Mouse (Mus musculus): Measurements from ENCODE around the gene Celsr3.

Celsr3 gene

DNA sequence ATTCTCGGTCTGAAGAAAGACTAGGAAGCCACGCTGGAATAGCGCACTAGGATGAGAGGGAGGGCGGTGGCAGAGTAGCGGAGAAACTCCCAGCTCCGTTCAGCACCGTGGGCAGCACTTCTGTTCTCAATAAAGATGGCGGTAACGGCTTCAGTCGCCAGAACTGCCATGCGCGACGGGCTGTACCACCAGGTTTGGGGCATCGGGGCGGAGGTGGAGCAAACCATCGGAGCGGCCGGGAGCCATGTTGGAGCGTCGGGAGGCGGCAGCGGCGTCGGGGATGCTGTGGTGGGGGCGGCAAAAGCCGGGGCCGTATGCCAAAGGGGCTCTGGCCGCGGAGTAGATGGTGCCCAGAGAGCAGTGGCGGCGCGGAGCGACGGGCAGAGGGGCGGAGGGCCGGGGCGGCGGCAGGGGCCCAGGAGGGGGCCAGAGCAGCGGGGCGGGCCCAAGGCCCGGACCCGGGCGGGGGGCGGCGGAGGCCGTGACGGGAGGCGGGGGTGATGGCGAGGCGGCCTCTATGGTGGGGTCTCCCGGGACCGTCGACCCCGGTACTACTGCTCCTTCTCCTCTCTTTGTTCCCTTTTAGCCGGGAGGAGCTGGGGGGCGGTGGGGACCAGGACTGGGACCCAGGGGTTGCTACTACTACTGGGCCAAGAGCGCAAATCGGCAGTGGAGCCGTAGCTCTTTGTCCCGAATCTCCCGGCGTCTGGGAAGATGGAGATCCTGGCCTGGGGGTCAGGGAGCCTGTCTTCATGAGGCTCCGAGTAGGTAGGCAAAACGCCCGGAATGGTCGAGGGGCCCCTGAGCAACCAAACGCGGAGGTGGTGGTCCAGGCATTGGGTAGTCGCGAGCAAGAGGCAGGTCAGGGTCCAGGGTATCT, at the start of gene Celsr3:
Celsr3 (plus strand) TSS at position 501 of the 880 bp plus-strand sequence.
- DNase-seq = peak; percentile 92 to 93

DNA sequence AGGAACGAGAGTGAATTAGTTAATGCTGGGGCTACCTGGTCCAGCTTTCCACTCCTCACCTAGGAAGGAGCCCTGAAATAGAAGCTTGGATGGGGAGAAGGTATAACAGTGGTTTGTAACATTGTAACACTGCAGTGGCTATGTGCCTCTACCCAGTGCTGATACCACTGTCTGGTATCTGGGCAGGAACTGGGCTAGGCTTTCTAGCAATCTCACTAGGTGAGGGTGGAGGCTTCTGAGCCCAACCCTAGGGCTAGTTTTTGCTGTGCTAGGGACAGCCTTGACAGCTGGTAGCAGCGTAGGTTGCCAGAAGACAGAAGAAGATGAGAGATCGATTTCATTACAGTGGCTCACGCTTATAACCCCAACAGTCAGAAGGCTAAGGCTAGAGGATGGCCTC, 49.5 kb upstream of the Celsr3 start:
- DNase-seq = no peak

DNA sequence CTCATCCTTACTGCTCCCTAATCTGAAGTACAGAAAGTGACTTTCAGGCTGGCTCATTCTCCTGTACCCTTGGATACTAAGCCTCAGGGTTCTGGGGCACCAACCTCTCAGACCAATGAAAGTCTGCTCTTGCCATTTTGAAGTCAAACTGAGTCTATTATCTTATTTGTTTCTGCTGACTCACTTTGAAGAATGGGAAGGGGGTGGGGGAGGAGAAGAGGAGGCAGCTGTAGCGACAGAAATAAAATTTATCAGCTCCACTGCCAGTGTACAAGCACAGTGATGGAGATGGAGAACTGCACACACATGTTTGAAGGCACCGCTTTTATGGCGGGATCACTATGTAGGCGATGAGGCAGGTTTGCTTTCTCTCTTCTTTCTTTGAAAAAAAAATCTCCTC, 48.8 kb upstream of the Celsr3 start:
- no peak for DNase-seq

DNA sequence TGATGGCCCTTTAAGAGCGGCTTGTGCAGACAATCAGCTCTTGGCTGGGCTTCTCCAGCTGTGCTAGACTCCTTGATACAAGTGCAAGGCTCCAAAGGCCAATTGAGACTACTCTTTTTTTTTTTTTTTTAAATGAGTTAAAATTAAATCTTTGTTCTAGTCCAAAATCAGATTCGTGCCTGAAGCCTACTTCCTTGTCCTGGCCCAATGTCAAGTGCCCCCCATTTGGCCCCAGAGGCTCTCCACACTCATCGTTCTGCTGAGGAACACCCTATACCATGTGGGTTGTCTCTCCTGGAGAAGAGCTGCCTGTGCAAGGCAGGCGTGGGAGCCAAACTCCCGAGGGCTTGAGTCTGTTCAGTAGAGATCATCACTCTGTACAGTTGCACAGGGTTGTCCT, 45.2 kb upstream of the Celsr3 start:
- DNase-seq = no peak

DNA sequence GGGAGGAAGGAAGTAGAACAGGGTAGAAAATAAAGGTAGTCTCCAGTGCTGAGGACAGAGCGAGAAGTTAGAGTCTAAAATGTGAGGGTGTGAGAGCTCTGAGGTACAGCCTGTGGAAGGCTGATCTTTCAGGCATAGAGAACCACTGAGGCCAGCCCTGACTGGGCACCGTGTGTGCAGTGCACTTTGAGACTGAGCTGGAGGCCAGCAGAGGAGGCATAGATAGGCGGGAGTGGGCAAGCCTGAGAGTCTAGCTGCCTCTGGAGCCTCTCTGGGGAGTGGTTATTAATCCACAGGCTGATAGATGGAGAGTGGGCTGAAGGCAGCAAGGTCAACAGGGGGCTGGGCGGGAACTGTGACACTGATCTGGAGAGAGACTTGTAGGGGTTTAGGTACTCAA, 44.2 kb upstream of the Celsr3 start:
- no peak for DNase-seq

DNA sequence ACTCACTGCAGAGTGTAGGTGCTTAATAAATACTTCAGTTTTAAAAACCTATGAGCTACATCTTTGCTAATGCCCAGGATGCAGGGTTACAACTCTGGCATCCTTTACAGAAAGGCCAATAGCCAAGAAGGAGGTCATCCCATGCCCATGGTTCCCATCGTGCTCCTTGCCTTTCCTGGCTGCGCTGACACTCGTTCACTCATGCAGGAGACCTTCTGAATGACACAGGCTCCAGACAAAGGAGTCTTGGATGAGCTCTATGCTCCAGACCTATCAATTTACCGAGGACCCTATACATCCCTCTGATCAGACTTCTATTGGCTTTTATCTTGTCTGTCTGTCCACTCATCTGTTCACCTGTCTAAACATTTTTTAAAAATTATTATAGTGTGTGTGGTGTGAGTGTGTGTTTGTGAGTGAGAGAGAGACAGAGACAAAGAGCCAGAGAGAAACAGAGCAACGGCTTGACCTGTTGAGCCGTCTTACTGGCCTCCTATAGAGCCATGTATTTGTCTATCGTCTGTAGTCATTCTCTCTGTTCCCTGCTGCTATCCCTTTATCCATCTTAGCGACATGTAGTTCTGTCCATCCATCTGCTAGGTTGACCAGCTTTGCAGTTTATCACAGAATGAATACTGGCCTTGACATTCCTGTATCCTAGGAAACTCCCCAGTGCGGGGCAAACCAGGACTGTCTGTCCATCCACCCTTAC, 43.1 kb upstream of the Celsr3 start:
- no peak for DNase-seq

DNA sequence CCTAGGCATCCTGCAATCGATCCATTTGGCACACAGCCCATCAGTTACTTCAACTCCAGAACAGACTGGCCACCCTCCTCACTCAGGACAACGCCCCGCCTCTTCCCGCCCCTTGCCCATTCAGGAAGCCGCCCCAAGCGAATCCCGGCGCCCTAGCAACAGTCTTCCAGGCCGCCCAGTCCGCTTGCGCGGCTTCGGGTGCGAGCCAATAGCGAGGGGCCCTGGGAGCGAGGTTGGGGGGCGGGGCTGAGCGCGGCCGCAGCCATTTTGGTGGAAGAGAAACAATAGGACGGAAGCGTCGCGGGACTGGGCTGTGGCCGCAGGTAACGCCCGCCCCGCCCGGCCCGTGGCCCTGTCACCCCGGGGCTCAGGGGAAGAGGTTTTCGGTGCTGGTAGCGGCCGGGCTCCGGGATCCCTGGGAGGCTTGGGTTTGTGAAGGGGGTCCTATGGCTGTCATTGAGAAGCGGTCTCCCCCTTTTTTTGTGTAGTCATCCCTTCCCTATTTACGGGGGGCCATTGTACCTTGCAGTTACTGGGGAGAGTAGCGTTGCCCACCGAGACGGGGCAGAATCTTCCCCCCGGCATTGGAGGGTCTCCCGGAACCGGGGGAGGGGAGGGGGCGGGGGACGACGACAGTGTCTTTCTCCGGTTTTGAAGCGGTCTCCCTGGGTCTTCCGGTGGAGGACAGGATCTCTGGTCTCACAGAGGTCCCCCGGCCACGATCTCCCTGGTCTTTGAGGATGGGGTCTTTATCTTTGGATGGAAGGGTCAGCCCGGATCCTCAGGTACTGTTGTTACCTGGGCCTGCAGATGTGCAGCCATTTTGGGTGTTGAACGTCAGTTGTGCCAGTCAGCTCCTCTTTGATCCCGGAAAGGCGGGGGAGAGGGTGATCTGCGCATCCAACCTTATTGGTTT, 42.3 kb upstream of the Celsr3 start, which contains the start of gene Ip6k2:
Ip6k2 (plus strand) TSS at position 249 of the 916 bp plus-strand sequence.
- DNase-seq = peak; percentile 97 to 98

DNA sequence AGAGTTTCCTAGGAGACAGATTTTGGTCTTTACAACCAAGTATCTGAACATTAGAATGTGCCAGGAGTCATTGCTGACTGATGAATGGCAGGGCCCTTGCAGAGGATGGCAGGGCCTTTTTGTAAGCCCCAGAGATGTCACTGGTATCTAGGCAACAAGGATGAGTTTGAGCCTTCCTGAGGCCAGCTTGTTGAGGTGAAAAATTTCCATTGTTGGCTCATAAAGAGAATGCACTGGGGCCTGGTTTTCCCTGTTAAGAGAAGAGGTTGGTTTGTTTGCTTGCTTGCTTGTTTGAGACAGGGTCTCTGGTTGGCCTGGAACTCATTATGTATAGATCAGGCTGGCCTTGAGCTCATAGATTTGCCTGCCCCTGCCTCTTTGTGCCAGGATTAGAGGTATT, 40.7 kb upstream of the Celsr3 start:
- DNase-seq = no peak

DNA sequence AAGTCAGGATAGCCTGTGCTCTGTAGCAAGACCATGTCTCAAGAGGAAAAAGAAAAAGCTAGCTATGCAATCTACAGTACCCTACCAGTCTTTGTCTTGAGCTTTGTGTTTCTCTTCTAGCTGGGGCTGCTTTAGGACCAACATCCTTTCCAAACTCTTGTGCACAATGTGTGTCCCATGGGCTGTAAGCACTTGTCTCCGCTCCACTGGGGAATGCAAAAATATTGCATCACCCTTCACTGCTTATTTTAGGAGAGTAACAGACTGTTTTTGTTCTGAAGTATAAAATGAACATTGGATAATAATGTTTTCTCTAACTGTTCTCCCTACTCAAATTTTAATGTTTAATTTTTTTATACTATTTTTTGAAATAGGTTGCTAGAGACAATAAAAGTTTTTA, 39.6 kb upstream of the Celsr3 start:
- DNase-seq = no peak

DNA sequence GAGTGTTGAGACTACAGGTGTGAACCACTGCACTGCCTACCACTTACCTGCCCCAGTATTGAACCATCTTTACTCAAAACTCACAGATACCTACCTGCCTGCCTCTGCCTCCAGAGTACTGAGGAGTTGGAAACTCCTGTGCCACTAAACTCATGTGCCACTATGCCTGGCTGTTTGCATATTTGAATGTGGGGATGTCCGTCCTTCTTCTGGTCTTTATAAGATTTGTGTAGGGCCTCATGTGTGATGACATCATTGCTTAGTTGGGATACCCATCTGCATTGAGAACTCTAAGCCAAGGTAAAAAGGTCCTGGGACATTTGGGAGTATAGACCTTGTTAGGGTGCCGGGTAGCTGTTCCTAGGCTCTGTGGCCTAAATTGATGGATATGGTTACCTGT, 39.0 kb upstream of the Celsr3 start:
- DNase-seq = no peak

DNA sequence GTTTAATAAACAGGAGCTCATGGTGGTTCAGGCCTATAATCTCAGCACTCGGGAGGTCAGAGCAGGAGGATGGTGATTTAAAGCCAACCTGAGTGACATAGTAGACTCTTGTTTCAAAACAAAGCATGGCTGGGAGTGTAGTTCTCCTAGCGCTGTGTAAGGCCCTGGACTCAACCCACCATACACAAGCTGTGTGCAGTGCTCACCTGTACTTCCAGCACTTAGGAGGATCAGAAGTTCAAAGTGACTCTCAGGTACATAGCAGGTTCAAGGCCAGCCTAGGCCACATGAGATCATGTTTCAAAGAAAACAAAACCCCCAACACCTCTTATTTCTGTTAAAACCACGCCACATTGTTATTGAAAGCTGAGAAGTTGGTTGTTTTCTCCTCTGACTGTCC, 37.4 kb upstream of the Celsr3 start:
- no peak for DNase-seq

DNA sequence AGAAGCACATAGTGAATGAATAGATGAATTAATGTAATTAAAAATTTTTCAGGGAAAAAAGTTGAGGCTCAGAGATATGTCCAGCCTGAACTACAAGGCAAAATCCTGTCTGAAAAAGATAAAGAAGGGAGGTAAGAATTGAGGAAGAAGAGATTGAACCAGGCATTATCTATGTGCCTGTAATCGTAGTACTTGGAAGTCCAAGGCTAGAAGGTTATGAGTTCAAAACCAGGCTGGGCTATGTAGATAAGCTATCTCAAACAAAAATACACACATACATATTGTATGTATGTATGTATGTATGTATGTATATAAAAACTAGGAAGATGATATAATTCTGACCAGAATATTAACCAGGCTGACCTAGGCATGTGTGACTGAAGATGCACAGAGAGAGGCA, 33.8 kb upstream of the Celsr3 start:
- no peak for DNase-seq

DNA sequence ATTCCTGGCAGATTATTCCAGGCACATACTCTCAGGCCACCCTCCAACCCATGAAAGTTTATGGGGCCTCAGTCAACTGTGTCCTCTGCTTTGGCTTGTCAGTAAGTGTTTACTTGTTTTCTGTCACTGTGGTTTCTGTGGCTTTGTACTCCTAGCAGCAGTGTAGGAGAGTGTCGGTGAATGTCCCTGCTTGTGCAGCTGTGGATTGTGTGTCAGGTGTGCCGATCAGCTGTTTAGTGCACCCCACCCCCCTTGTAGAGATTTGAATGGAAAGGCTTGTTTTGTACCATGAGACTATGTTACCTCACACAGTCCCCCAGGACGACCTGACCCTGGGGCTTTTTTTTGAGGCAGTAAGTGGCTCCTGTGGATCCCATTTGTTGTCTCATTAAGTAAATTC, 33.4 kb upstream of the Celsr3 start:
- DNase-seq = peak in 1 of 2 experiments; percentile 7

DNA sequence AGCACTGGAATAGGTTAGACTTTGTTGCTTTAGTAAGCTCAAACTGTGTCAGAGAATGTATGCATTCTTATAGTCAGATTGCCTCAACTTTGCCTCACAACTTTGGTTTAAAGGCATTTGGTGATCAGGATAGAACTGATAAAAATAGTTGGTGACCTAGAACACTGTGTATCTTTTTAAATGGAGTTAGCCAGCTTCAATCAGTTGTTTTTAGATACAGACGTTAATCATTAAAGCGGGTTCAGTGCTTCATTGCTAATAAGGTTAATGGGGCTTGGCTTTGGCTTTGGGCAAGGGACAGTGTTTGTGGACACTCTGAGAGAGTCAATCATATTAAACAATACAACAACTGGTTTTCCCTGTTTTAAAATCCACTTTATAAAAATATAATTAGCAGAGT, 30.8 kb upstream of the Celsr3 start:
- peak in 1 of 2 experiments; percentile 2 for DNase-seq

DNA sequence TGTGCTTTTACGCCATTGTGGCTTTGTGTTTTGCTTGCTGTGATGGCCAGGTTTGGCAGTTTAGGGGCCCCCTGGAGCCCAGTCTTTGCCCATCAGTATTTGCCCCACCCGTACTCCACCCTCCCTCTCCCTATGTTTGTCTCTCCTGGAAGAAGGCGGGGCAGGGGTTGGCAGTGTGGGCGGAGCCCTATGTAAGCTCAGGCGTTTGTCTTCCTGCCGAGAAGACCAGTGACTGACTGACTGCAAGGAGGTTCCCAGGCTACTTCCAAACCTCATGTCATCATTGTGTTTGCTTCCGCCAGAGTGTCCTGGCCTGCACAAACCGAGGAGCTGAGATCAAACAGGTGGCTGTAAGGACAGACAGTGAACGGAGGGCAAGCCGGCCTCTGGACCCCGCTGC, 30.4 kb upstream of the Celsr3 start:
- DNase-seq = peak in 1 of 2 experiments; percentile 55

DNA sequence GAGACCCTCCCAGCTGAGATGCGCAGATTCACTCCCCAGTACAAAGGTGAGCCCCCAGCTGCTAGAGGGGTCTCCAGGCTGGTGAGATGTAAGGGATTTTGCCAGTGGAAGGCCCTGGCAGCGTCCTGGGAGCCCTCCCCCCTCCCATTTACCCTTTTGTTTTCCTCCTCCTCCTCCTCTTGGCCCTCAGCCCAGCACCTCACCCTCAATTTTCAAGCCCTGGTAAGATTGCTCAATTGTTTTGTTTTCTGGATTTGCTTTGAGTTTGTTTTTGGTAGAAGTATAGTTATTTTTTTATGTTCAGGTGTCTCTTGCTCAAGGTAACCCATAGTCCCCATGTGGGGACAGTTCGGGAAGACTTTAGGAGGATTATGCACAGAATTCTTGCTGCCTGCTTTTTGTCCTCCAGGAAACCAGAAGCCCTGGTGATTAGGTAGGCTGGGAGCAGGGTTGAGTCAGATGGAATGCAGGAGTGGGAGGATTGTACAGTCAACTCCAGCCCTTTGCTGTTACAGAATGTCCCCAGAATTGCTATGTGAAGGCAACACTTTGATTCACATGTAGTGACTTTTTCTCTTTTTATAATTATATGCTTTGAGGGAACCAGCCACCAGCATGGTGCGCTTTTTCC, 29.7 kb upstream of the Celsr3 start:
- no peak for DNase-seq

DNA sequence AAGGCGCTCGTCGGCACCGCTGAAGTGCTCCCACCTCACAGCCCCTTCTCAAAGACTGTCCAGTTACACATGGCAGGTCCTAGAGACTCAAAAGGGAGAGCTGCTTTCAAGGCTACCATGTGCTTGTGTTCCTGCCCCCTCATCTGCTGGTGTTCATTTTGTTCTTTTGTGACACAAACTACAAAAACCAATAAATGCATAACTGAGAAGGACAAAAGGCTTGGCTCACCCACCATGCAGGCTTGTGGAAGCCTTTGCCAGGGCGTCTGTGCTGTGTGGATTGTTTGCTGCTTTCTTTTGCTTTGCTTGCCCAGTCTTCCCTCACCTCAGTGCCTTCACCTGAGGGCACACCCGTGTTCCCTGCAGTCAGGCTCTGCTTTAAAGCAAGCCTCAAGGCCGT, 28.6 kb upstream of the Celsr3 start:
- DNase-seq = no peak

DNA sequence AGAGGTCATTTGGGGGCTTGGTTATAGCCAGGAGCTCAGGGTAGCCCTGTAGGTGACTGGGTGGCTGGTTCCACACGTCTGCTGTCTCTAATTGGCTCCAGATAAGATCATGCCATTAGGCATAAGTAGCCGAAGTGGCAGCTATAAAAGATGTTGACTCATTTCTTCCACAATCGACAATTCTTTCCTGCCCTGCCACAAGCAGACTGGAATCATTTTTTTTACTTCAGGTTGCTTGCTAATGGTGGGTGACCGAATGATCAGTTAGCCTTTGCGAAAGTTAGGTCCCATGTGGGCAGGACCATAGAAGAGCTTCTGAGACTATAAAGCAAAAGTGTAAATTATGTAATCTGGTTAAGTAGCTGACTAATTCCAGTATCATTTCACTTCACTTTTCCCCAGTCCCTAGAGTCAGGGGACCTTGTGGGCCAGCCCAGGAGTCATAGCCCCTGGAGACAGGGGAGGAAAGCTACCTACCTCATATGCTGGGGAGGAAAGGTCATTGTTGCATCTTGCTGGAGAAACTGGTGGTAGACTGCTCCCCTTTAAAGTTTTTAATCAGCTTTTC, 27.5 kb upstream of the Celsr3 start:
- no peak for DNase-seq

DNA sequence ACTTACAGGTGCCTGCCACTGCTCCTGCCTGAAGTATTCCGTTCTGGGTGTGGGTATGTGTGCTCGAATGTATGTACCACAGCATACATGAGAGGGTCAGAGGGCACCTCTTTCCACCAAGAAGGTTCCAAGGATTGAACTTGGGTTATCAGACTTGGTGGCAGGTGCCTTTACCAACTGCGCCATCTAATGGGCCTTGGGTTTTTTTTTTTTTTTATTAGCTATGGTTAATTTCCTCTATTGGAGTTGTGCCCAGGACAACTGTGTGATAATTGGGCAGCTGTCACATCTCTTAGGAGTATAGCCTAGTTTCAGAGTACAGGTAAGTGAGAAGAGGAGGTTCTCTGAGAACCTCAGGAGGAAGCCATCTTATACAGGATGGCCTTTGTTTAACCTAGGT, 26.6 kb upstream of the Celsr3 start:
- peak in 1 of 2 experiments; percentile 40 for DNase-seq

DNA sequence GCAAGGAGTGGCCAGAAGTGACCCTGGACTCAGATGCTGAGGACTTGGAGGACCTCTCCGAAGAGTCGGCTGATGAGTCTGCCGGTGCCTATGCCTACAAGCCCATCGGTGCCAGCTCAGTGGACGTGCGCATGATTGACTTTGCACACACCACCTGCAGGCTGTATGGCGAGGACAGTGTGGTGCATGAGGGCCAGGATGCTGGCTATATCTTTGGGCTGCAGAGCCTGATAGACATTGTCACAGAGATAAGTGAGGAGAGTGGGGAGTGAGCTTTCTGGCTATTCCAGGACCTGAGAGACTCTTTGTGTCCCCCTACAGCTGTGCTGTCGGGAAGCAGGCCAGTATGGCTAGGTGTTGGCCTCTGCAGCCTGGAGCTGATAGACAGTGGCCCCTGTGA, 20.4 kb upstream of the Celsr3 start:
- DNase-seq = no peak

DNA sequence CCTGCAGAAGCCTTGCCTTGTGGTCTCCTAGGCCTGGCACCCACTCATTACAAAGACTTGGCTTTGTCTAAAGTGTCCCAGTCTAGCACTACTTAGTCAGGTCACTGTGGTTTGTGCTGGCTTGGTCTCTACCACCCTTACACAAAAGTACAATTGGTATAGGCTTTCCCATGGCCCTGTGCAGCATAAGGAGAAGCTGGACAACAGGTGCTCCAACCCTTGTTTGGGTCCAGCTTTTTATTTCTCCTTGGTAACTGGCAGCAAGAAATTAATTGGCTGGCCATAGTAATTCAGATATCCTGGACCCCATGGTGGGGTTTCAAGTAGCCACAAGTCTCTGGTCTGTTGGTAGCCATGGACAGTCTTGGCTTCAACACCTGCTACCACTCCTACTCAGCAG, 19.7 kb upstream of the Celsr3 start:
- no peak for DNase-seq

DNA sequence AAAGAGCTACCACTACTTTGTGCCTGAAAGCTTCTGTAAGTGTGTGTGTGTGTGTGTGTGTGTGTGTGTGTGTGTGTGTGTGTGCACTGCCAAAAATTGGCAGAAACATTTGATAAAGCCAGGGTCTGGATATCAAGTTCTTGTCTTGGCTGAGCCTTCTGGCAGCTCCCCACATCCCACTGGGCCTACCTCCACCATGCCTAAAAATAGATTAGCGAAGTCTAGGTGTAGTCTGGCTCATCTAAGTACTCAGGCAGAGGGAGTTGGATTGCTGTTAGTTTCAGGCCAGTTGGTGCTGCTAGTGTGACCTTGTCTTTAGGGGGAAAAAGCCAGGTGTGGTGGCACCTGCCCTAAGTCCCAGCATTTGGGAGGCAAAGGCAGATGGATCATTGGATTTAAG, 19.3 kb upstream of the Celsr3 start:
- no peak for DNase-seq
